ENCODE assay signal across 20 mouse cellular contexts in the genomic region with DNA sequence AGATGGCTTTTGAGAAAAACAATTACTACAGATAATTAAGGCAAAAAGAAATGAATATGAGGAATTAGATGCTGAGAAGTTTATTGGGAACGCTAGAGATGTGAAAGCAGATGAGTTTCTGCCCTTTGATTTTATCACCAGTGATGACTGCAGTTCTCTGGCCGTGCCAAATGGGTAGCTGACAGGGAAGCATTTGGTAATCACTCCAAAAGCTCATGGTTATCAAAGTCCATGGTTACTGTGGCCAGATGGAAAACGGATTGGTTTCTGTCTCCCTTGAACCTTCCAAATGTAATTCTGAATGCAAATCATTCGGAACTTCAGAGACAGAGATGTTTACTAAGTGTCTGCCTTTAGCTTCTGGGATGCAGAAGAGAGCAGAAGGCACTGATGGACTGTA.
"Had no signal": no experiment of that assay in that cellular context is flagged by ENCODE, and none has a peak within 500 bp of the region (broad histone marks: within the 10 kb centered on the region; RNA-seq: fewer than 3 reads in every experiment).

No protein-coding gene starts in this region.

- ATAC-seq: intestine, embryonic 15.5 days; midbrain, embryonic 16.5 days had no signal

- H3K9ac ChIP-seq: intestine, embryonic 15.5 days; limb, embryonic 13.5 days; liver, embryonic 15.5 days; midbrain, embryonic 12.5 days; neural tube, embryonic 13.5 days; stomach, embryonic 15.5 days had no signal

- H3K4me1 ChIP-seq: intestine, embryonic 15.5 days; limb, embryonic 10.5 days; limb, embryonic 13.5 days; midbrain, embryonic 12.5 days; neural tube, embryonic 13.5 days; stomach, embryonic 15.5 days had no signal

- H3K4me3 ChIP-seq: intestine, embryonic 15.5 days; layer of hippocampus, adult 2 months; limb, embryonic 10.5 days; limb, embryonic 13.5 days; liver, embryonic 15.5 days; midbrain, embryonic 12.5 days; myocyte; neural tube, embryonic 13.5 days; stomach, embryonic 15.5 days had no signal

- H3K36me3 ChIP-seq: intestine, embryonic 15.5 days; limb, embryonic 10.5 days; midbrain, embryonic 12.5 days; neural tube, embryonic 13.5 days; stomach, embryonic 15.5 days had no signal

- H3K4me2 ChIP-seq: intestine, embryonic 15.5 days; limb, embryonic 13.5 days; liver, embryonic 11.5 days; liver, embryonic 15.5 days; midbrain, embryonic 12.5 days; neural tube, embryonic 13.5 days; stomach, embryonic 15.5 days had no signal

- H3K27ac ChIP-seq: intestine, embryonic 15.5 days; layer of hippocampus, adult 2 months; limb, embryonic 10.5 days; limb, embryonic 13.5 days; liver, embryonic 15.5 days; midbrain, embryonic 12.5 days; neural tube, embryonic 13.5 days; stomach, embryonic 15.5 days had no signal

- H3K27me3 ChIP-seq: intestine, embryonic 15.5 days; limb, embryonic 13.5 days; liver, embryonic 15.5 days; midbrain, embryonic 12.5 days; neural tube, embryonic 13.5 days; stomach, embryonic 15.5 days had no signal

- DNase-seq: kidney, postnatal 14 days; layer of hippocampus, adult 9-11 months; lung, adult 2 months; lung, postnatal 14 days; lung, postnatal 4 days; retina, postnatal 1 day; right cerebral cortex, postnatal 25 days; spleen, adult 18-20 months; thymus, postnatal 25 days had no signal

- H3K9me3 ChIP-seq: intestine, embryonic 15.5 days; limb, embryonic 10.5 days; limb, embryonic 13.5 days; liver, embryonic 15.5 days; midbrain, embryonic 12.5 days; neural tube, embryonic 13.5 days; stomach, embryonic 15.5 days had no signal
